Mouse (Mus musculus): ENCODE data around the gene Fcer2a. TPM values are rescaled to one million over a fixed set of nuclear protein-coding genes. Genes with fewer than 3 reads are reported as not detected.

Fcer2a gene
- polyA plus RNA-seq, 1 experiment from 2014 or later: 0.45 TPM

- H3K4me1 ChIP-seq (ENCODE audit: control insufficient read depth, insufficient read depth, low read depth, low read length): no peaks in the 10 kb centered on the region
- WGBS: 89% methylated on average over 3 of the region's 3 CpGs
- no peaks in the 10 kb centered on the region for H3K27me3 ChIP-seq (replicated peaks; ENCODE audit: control insufficient read depth, insufficient read depth, low read length)
- no peak for ATAC-seq
- H3K36me3 ChIP-seq (ENCODE audit: control insufficient read depth, insufficient read depth, low read length): no peaks in the 10 kb centered on the region
- H3K4me3 ChIP-seq (ENCODE audit: low read length): no peak overlapping the region
- H3K4me2 ChIP-seq (ENCODE audit: low read length): no peak overlapping the region
- no peak overlapping the region for H3K27ac ChIP-seq (ENCODE audit: low read depth, low read length)
- H3K9me3 ChIP-seq (ENCODE audit: control insufficient read depth, low read length): no peaks in the 10 kb centered on the region
- no peak overlapping the region for H3K9ac ChIP-seq (ENCODE audit: low read depth, low read length)
These were observed 16.3 kb upstream of the Fcer2a start for GRCm38 (mm10) chr8:3710312-3710711.

GRCm38 (mm10) chr8:3707611-3708010 lies 13.6 kb upstream of the Fcer2a start:
- H3K9ac ChIP-seq (ENCODE audit: low read depth, low read length): no peak overlapping the region
- H3K4me2 ChIP-seq (ENCODE audit: low read length): no peak overlapping the region
- H3K36me3 ChIP-seq (ENCODE audit: control insufficient read depth, insufficient read depth, low read length): no peaks in the 10 kb centered on the region
- no peak overlapping the region for H3K27ac ChIP-seq (ENCODE audit: low read depth, low read length)
- H3K9me3 ChIP-seq (ENCODE audit: control insufficient read depth, low read length): no peaks in the 10 kb centered on the region
- H3K27me3 ChIP-seq (replicated peaks; ENCODE audit: control insufficient read depth, insufficient read depth, low read length): no peaks in the 10 kb centered on the region
- ATAC-seq: no peak
- H3K4me1 ChIP-seq (ENCODE audit: control insufficient read depth, insufficient read depth, low read depth, low read length): no peaks in the 10 kb centered on the region
- no peak overlapping the region for H3K4me3 ChIP-seq (ENCODE audit: low read length)
- whole genome bisulfite sequencing: 74% methylated on average over 7 of the region's 7 CpGs

GRCm38 (mm10) chr8:3705711-3706110 lies 11.7 kb upstream of the Fcer2a start:
- H3K9me3 ChIP-seq (ENCODE audit: control insufficient read depth, low read length): no peaks in the 10 kb centered on the region
- H3K9ac ChIP-seq (ENCODE audit: low read depth, low read length): no peak overlapping the region
- no peak overlapping the region for H3K27ac ChIP-seq (ENCODE audit: low read depth, low read length)
- H3K4me3 ChIP-seq (ENCODE audit: low read length): no peak overlapping the region
- ATAC-seq: no peak
- no peaks in the 10 kb centered on the region for H3K4me1 ChIP-seq (ENCODE audit: control insufficient read depth, insufficient read depth, low read depth, low read length)
- no peaks in the 10 kb centered on the region for H3K36me3 ChIP-seq (ENCODE audit: control insufficient read depth, insufficient read depth, low read length)
- no peaks in the 10 kb centered on the region for H3K27me3 ChIP-seq (replicated peaks; ENCODE audit: control insufficient read depth, insufficient read depth, low read length)
- no peak overlapping the region for H3K4me2 ChIP-seq (ENCODE audit: low read length)
- 67% methylated on average over 4 of the region's 4 CpGs for WGBS

- no peaks in the 10 kb centered on the region for H3K9me3 ChIP-seq (ENCODE audit: control insufficient read depth, low read length)
- no peak for ATAC-seq
- 88% methylated on average over 1 of the region's 1 CpGs for WGBS
These were observed 7.5 kb upstream of the Fcer2a start for GRCm38 (mm10) chr8:3701491-3701890.

GRCm38 (mm10) chr8:3690774-3691173 lies 3.2 kb downstream of the Fcer2a start:
- WGBS: 86% methylated on average over 3 of the region's 3 CpGs
- no peaks in the 10 kb centered on the region for H3K4me1 ChIP-seq (ENCODE audit: control insufficient read depth, insufficient read depth, low read depth, low read length)
- H3K36me3 ChIP-seq (ENCODE audit: control insufficient read depth, insufficient read depth, low read length): no peaks in the 10 kb centered on the region
- H3K27me3 ChIP-seq (replicated peaks; ENCODE audit: control insufficient read depth, insufficient read depth, low read length): no peaks in the 10 kb centered on the region
- no peak overlapping the region for H3K4me3 ChIP-seq (ENCODE audit: low read length)
- no peaks in the 10 kb centered on the region for H3K9me3 ChIP-seq (ENCODE audit: control insufficient read depth, low read length)
- H3K9ac ChIP-seq (ENCODE audit: low read depth, low read length): no peak overlapping the region
- no peak overlapping the region for H3K4me2 ChIP-seq (ENCODE audit: low read length)
- no peak for ATAC-seq
- no peak overlapping the region for H3K27ac ChIP-seq (ENCODE audit: low read depth, low read length)

More at GRCm38 (mm10) chr8:3701491-3701890, 7.5 kb upstream of the Fcer2a start:
- Histone ChIP-seq H3K4me1 (ENCODE audit: control insufficient read depth, insufficient read depth, low read depth, low read length) (no peaks in the 10 kb centered on the region), H3K9ac (ENCODE audit: low read depth, low read length) (no peak overlapping the region), H3K4me3 (ENCODE audit: low read length) (no peak overlapping the region), H3K36me3 (ENCODE audit: control insufficient read depth, insufficient read depth, low read length) (no peaks in the 10 kb centered on the region), H3K27me3 (replicated peaks; ENCODE audit: control insufficient read depth, insufficient read depth, low read length) (no peaks in the 10 kb centered on the region), H3K27ac (ENCODE audit: low read depth, low read length) (no peak overlapping the region), H3K4me2 (ENCODE audit: low read length) (no peak overlapping the region)

- H3K27me3 ChIP-seq (replicated peaks; ENCODE audit: control insufficient read depth, insufficient read depth, low read length): no peaks in the 10 kb centered on the region
- no peak for ATAC-seq
- H3K36me3 ChIP-seq (ENCODE audit: control insufficient read depth, insufficient read depth, low read length): no peaks in the 10 kb centered on the region
- no peak overlapping the region for H3K9ac ChIP-seq (ENCODE audit: low read depth, low read length)
- no peaks in the 10 kb centered on the region for H3K9me3 ChIP-seq (ENCODE audit: control insufficient read depth, low read length)
- 78% methylated on average over 6 of the region's 6 CpGs for WGBS
- H3K4me3 ChIP-seq (ENCODE audit: low read length): no peak overlapping the region
- no peak overlapping the region for H3K4me2 ChIP-seq (ENCODE audit: low read length)
- no peaks in the 10 kb centered on the region for H3K4me1 ChIP-seq (ENCODE audit: control insufficient read depth, insufficient read depth, low read depth, low read length)
- no peak overlapping the region for H3K27ac ChIP-seq (ENCODE audit: low read depth, low read length)
These were observed 6.4 kb downstream of the Fcer2a start for GRCm38 (mm10) chr8:3687537-3687936.

GRCm38 (mm10) chr8:3685422-3685821 lies 8.6 kb downstream of the Fcer2a start:
- Histone ChIP-seq H3K4me1 (ENCODE audit: control insufficient read depth, insufficient read depth, low read depth, low read length) (no peaks in the 10 kb centered on the region), H3K4me3 (ENCODE audit: low read length) (no peak overlapping the region), H3K4me2 (ENCODE audit: low read length) (no peak overlapping the region), H3K27ac (ENCODE audit: low read depth, low read length) (no peak overlapping the region), H3K36me3 (ENCODE audit: control insufficient read depth, insufficient read depth, low read length) (peaks cover 5% of the 10 kb centered on the region; the same call in 1 of the 2 replicates), H3K9me3 (ENCODE audit: control insufficient read depth, low read length) (no peaks in the 10 kb centered on the region), H3K9ac (ENCODE audit: low read depth, low read length) (no peak overlapping the region), H3K27me3 (replicated peaks; ENCODE audit: control insufficient read depth, insufficient read depth, low read length) (no peaks in the 10 kb centered on the region)
- WGBS: 66% methylated on average over 5 of the region's 5 CpGs
- no peak for ATAC-seq

- Histone ChIP-seq H3K27me3 (replicated peaks; ENCODE audit: control insufficient read depth, insufficient read depth, low read length) (no peaks in the 10 kb centered on the region), H3K4me2 (ENCODE audit: low read length) (no peak overlapping the region), H3K36me3 (ENCODE audit: control insufficient read depth, insufficient read depth, low read length) (peaks cover 14% of the 10 kb centered on the region), H3K4me1 (ENCODE audit: control insufficient read depth, insufficient read depth, low read depth, low read length) (no peaks in the 10 kb centered on the region), H3K4me3 (ENCODE audit: low read length) (no peak overlapping the region), H3K9ac (ENCODE audit: low read depth, low read length) (no peak overlapping the region), H3K27ac (ENCODE audit: low read depth, low read length) (no peak overlapping the region), H3K9me3 (ENCODE audit: control insufficient read depth, low read length) (no peaks in the 10 kb centered on the region)
- 0 out of 2 replicates have a peak, but pooled peaks have one; percentile 15 for ATAC-seq
These were observed 9.4 kb downstream of the Fcer2a start for GRCm38 (mm10) chr8:3684530-3684929.

GRCm38 (mm10) chr8:3683408-3684176 lies 10.4 kb downstream of the Fcer2a start:
- H3K4me3 ChIP-seq (ENCODE audit: low read length): no peak overlapping the region
- no peaks in the 10 kb centered on the region for H3K27me3 ChIP-seq (replicated peaks; ENCODE audit: control insufficient read depth, insufficient read depth, low read length)
- peaks cover 23% of the 10 kb centered on the region for H3K36me3 ChIP-seq (ENCODE audit: control insufficient read depth, insufficient read depth, low read length)
- H3K4me1 ChIP-seq (ENCODE audit: control insufficient read depth, insufficient read depth, low read depth, low read length): no peaks in the 10 kb centered on the region
- H3K27ac ChIP-seq (ENCODE audit: low read depth, low read length): no peak overlapping the region
- H3K9me3 ChIP-seq (ENCODE audit: control insufficient read depth, low read length): no peaks in the 10 kb centered on the region
- no peak for ATAC-seq
- no peak overlapping the region for H3K9ac ChIP-seq (ENCODE audit: low read depth, low read length)
- WGBS: 71% methylated on average over 6 of the region's 6 CpGs
- H3K4me2 ChIP-seq (ENCODE audit: low read length): no peak overlapping the region
